In genomic region chrX:13242320-13243096, GRCm38 (mm10) we compare ENCODE assay signal across 8 mouse cellular contexts. TPM values are rescaled to one million over a fixed set of nuclear protein-coding genes. Genes with fewer than 3 reads are reported as not detected.
A peak's percentile ranks its signal among the peaks of the same experiment; 100 is the strongest.
DNase-seq lines count a peak whose midpoint lies in the region; ATAC-seq lines count a peak whose summit lies in the region.

No protein-coding gene starts in this region.

- peak overlapping the region; percentile 53 for H3K9ac ChIP-seq in intestine, embryonic 15.5 days

- H3K27ac ChIP-seq in intestine, embryonic 15.5 days = peak overlapping the region; percentile 93

- H3K9me3 ChIP-seq in intestine, embryonic 15.5 days = no peaks in the 10 kb centered on the region

- peak; percentile 89 to 94 for DNase-seq in adrenal gland, adult (ENCODE audit: inconsistent age in 2 of 2, low spot score in 1 of 2)
- peak; percentile 91 for DNase-seq in embryo, embryonic 11 days
- DNase-seq in gastrocnemius, postnatal 25 days = peak; percentile 89
- peak; percentile 66 to 79 for DNase-seq in left cerebral cortex, postnatal 25 days (ENCODE audit: low spot score in 2 of 2)
- peak; percentile 94 for DNase-seq in mesoderm, embryonic 11.5 days (ENCODE audit: low read depth, low spot score)
- peak; percentile 73 for DNase-seq in right cerebral cortex, postnatal 4 days
- DNase-seq in yolk sac, embryonic 10.5 days (ENCODE audit: low spot score) = peak; percentile 82

- no peaks in the 10 kb centered on the region; the same call in 1 of the 2 replicates for H3K27me3 ChIP-seq in intestine, embryonic 15.5 days (replicated peaks)

- WGBS in intestine, embryonic 15.5 days = 13% methylated on average over 24 of the region's 24 CpGs

- H3K36me3 ChIP-seq in intestine, embryonic 15.5 days = no peaks in the 10 kb centered on the region

- peak; percentile 93 for ATAC-seq in intestine, embryonic 15.5 days

- H3K4me1 ChIP-seq in intestine, embryonic 15.5 days (replicated peaks) = no peaks in the 10 kb centered on the region

- H3K4me2 ChIP-seq in intestine, embryonic 15.5 days (replicated peaks) = peak overlapping the region; percentile 56

- peak overlapping the region; percentile 30 for H3K4me3 ChIP-seq in intestine, embryonic 15.5 days (replicated peaks)

- intact Hi-C loops in left cerebral cortex, postnatal 25 days (cut with DNase I) = loop anchor here (1.0 to 5.0 kb wide), 2 partner anchors 38 to 105 kb away; partner anchors contain the start of gene Ddx3x

RNA-seq across cellular contexts. Expression of gene Ddx3x, which starts 38.3 kb away (rescaled TPM):
- total RNA-seq in gastrocnemius, postnatal 25 days (2021) = 100 to 1,000 TPM in 1 of 2 experiments, 10 to 100 TPM in 1; 87.2 to 130 TPM
- 112 and 128 TPM in 2 replicates for polyA plus RNA-seq in intestine, embryonic 15.5 days (2015; fragmentation: Nextera tagmentation; extraction: Ambion mirVana)
- total RNA-seq in left cerebral cortex, postnatal 25 days (2021) = 100 to 1,000 TPM; 154 to 182 TPM

Comparison
In these comparisons a context has a peak if more than half of its experiments do, and no peak if none do; other contexts are left out.
1. Peak in every context shown above with its lines: DNase-seq, ATAC-seq, H3K4me3 ChIP-seq and H3K27ac ChIP-seq.